Mouse (Mus musculus): ENCODE data around the gene Barhl1.

Gene Barhl1
- long read RNA-seq, experiment 1: 0 reads
- long read RNA-seq, experiment 2: 0 reads

- intact Hi-C loops (cut with DNase I): no loop called here
Observed at GRCm38 (mm10) chr2:28916513-28916865, at the start of gene Barhl1. Gene Barhl1 (minus strand): TSS chr2:28916668.

- intact Hi-C loops (cut with DNase I): no loop called here
Observed at GRCm38 (mm10) chr2:28963565-28963964, 47.1 kb upstream of the Barhl1 start.

GRCm38 (mm10) chr2:28961636-28962035 is 45.2 kb upstream of the Barhl1 start:
- intact Hi-C loops (cut with DNase I): no loop called here

- intact Hi-C loops (cut with DNase I): no loop called here
Observed at GRCm38 (mm10) chr2:28961024-28961585, 44.6 kb upstream of the Barhl1 start.

- intact Hi-C loops (cut with DNase I): no loop called here
Observed at GRCm38 (mm10) chr2:28956874-28957273, 40.4 kb upstream of the Barhl1 start.

- intact Hi-C loops (cut with DNase I): no loop called here
Observed at GRCm38 (mm10) chr2:28954595-28954994, 38.1 kb upstream of the Barhl1 start.

GRCm38 (mm10) chr2:28952981-28953380 is 36.5 kb upstream of the Barhl1 start:
- intact Hi-C loops (cut with DNase I): no loop called here

GRCm38 (mm10) chr2:28946312-28946711 is 29.8 kb upstream of the Barhl1 start:
- intact Hi-C loops (cut with DNase I): no loop called here

GRCm38 (mm10) chr2:28945388-28945787 is 28.9 kb upstream of the Barhl1 start:
- intact Hi-C loops (cut with DNase I): no loop called here

- intact Hi-C loops (cut with DNase I): no loop called here
Observed at GRCm38 (mm10) chr2:28943666-28944516, 27.4 kb upstream of the Barhl1 start.

- intact Hi-C loops (cut with DNase I): no loop called here
Observed at GRCm38 (mm10) chr2:28938997-28939396, 22.5 kb upstream of the Barhl1 start.

- intact Hi-C loops (cut with DNase I): no loop called here
Observed at GRCm38 (mm10) chr2:28930571-28930970, 14.1 kb upstream of the Barhl1 start.

- intact Hi-C loops (cut with DNase I): loop anchor here (1.0 to 2.0 kb wide), 2 partner anchors 53 to 129 kb away; no protein-coding TSS in a partner anchor
Observed at GRCm38 (mm10) chr2:28923912-28924311, 7.4 kb upstream of the Barhl1 start.

GRCm38 (mm10) chr2:28919001-28919400 is 2.5 kb upstream of the Barhl1 start:
- intact Hi-C loops (cut with DNase I): no loop called here

GRCm38 (mm10) chr2:28917518-28918361 is 1.3 kb upstream of the Barhl1 start:
- intact Hi-C loops (cut with DNase I): no loop called here

GRCm38 (mm10) chr2:28917156-28917517 is 669 bp upstream of the Barhl1 start:
- intact Hi-C loops (cut with DNase I): no loop called here

GRCm38 (mm10) chr2:28915768-28916512 is 528 bp downstream of the Barhl1 start:
- intact Hi-C loops (cut with DNase I): no loop called here

- intact Hi-C loops (cut with DNase I): no loop called here
Observed at GRCm38 (mm10) chr2:28915104-28915738, 1.2 kb downstream of the Barhl1 start.

GRCm38 (mm10) chr2:28914121-28914520 is 2.3 kb downstream of the Barhl1 start:
- intact Hi-C loops (cut with DNase I): no loop called here

GRCm38 (mm10) chr2:28912961-28913360 is 3.5 kb downstream of the Barhl1 start:
- intact Hi-C loops (cut with DNase I): no loop called here

Measured in adrenal gland (tissue).